Mouse (Mus musculus) cerebellum, adult 2 months (tissue): ENCODE data around the gene Vegfa.

Source experiments
- CTCF ChIP-seq: fragments of 200-500 bp; IDR thresholded peaks from 2 replicates; pipeline ENCODE4 v1.5.1; 2011; ENCODE audit warnings: low read depth, mild to moderate bottlenecking, control low read depth, low read length, moderate library complexity, borderline replicate concordance; ENCODE audit not compliant: insufficient read depth
- POLR2A ChIP-seq: fragments of 200-500 bp; IDR thresholded peaks from 2 replicates; pipeline ENCODE4 v1.6.1; 2011; ENCODE audit warnings: low read length, control low read depth, borderline replicate concordance; ENCODE audit not compliant: insufficient read depth

DNA sequence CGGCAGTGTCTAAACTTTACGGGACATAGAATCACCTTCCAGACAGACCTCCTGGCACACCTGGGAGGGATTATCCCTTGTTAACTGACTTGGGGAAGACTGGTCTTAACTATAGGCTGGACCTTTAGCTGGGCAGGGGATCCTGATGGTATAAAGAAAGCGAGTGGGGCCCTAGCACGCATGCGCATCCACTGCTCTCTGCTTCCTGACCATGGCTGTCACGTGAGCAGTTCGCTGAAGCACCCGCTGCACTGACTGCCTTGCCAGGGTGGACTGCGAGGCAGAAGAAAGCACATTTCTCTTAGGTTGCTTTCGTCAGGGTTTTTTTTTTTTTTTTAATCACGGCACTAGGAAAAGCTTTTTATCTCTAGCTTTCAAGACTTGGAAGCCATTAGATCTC is 63.8 kb downstream of the Vegfa start:
- TF ChIP-seq CTCF = no peak
- TF ChIP-seq POLR2A = no peak
